Mouse (Mus musculus): ENCODE results near the gene Hadh. TPM values are rescaled to one million over a fixed set of nuclear protein-coding genes. Genes with fewer than 3 reads are reported as not detected.

Hadh gene
- polyA plus RNA-seq, 1 experiment from 2014 or later, result 22.3 TPM

Other genes starting within 250 kb of the Hadh start
- 14.3 and 18.6 TPM in 2 replicates for gene Lef1, start 161.6 kb downstream of the Hadh start, polyA plus RNA-seq (2015; fragmentation: Nextera tagmentation; extraction: Ambion mirVana)
- 4.6 and 6.0 TPM in 2 replicates for gene Cyp2u1, start 31.1 kb upstream of the Hadh start, polyA plus RNA-seq (2015; fragmentation: Nextera tagmentation; extraction: Ambion mirVana)
- gene Sgms2, start 219.3 kb upstream of the Hadh start, polyA plus RNA-seq (2015; fragmentation: Nextera tagmentation; extraction: Ambion mirVana), result 0.47 and 1.1 TPM in 2 replicates

Measured in forebrain, embryonic 15.5 days (tissue).